Mouse (Mus musculus): ENCODE measurements around the gene Ngdn.
A peak's percentile ranks its signal among the peaks of the same experiment; 100 is the strongest.

The Ngdn gene

GRCm38 (mm10) chr14:55000814-55001213 is 14.4 kb upstream of the Ngdn start:
- DNase-seq: no peak

- no peak for DNase-seq
Observed at GRCm38 (mm10) chr14:55001446-55001845, 13.8 kb upstream of the Ngdn start.

GRCm38 (mm10) chr14:55001938-55002686 is 13.1 kb upstream of the Ngdn start:
- no peak for DNase-seq

- no peak for DNase-seq
Observed at GRCm38 (mm10) chr14:55002687-55003120, 12.6 kb upstream of the Ngdn start.

GRCm38 (mm10) chr14:55003878-55004855 is 11.1 kb upstream of the Ngdn start:
- DNase-seq: no peak

- no peak for DNase-seq
Observed at GRCm38 (mm10) chr14:55005506-55005905, 9.7 kb upstream of the Ngdn start.

GRCm38 (mm10) chr14:55005967-55006366 is 9.3 kb upstream of the Ngdn start:
- no peak for DNase-seq

GRCm38 (mm10) chr14:55006541-55006940 is 8.7 kb upstream of the Ngdn start:
- no peak for DNase-seq

- no peak for DNase-seq
Observed at GRCm38 (mm10) chr14:55007120-55007908, 7.9 kb upstream of the Ngdn start.

GRCm38 (mm10) chr14:55008417-55008816 is 6.8 kb upstream of the Ngdn start:
- no peak for DNase-seq

- no peak for DNase-seq
Observed at GRCm38 (mm10) chr14:55011116-55011515, 4.1 kb upstream of the Ngdn start.

GRCm38 (mm10) chr14:55014591-55014990 is 663 bp upstream of the Ngdn start:
- peak; percentile 79 for DNase-seq

- no peak for DNase-seq
Observed at GRCm38 (mm10) chr14:55015767-55016111, 485 bp downstream of the Ngdn start.

GRCm38 (mm10) chr14:55016876-55017275 is 1.6 kb downstream of the Ngdn start:
- no peak for DNase-seq

GRCm38 (mm10) chr14:55020394-55020793 is 5.1 kb downstream of the Ngdn start:
- no peak for DNase-seq

GRCm38 (mm10) chr14:55023011-55023410 is 7.8 kb downstream of the Ngdn start:
- DNase-seq: no peak

GRCm38 (mm10) chr14:55024236-55024635 is 9.0 kb downstream of the Ngdn start:
- DNase-seq: peak; percentile 52

GRCm38 (mm10) chr14:55025527-55025926 is 10.3 kb downstream of the Ngdn start:
- DNase-seq: no peak

- DNase-seq: no peak
Observed at GRCm38 (mm10) chr14:55027251-55027650, 12.0 kb downstream of the Ngdn start.

- no peak for DNase-seq
Observed at GRCm38 (mm10) chr14:55027653-55028052, 12.4 kb downstream of the Ngdn start.

- no peak for DNase-seq
Observed at GRCm38 (mm10) chr14:55028333-55028835, 13.1 kb downstream of the Ngdn start.

GRCm38 (mm10) chr14:55029034-55029698 is 13.9 kb downstream of the Ngdn start:
- DNase-seq: no peak
